Mouse (Mus musculus) brain, adult 10 weeks (tissue): ENCODE results near the gene Pcyt1b. TPM values are rescaled to one million over a fixed set of nuclear protein-coding genes. Genes with fewer than 3 reads are reported as not detected.

Source experiments
- polyA plus RNA-seq: library from polyadenylated mRNA; stranded (reverse); fragments of 350-450 nt; fragmentation: Illumina TruSeq; extraction: RNeasy Lipid Tissue Mini Kit (QIAGEN cat#74804); gene quantifications from one replicate; pipeline ENCODE4 v1.2.3, GENCODE M21; 2015; ENCODE audit warnings: low read depth, low replicate concordance

The Pcyt1b gene
- polyA plus RNA-seq, result 24.0 TPM

GRCm38 (mm10) chrX:93654218-93655002, at the start of gene Pcyt1b:
Gene Pcyt1b (plus strand): TSS chrX:93654863.

GRCm38 (mm10) chrX:93631657-93632449, 22.8 kb upstream of the Pcyt1b start, which contains the start of gene Pola1:
Gene Pola1 (minus strand): TSS chrX:93632155.

Other genes with a start within 250 kb of the Pcyt1b start
- gene Pola1, start 22.7 kb upstream of the Pcyt1b start, polyA plus RNA-seq, result 2.2 TPM
- 33.9 TPM for gene Pdk3, start 177.3 kb downstream of the Pcyt1b start, polyA plus RNA-seq